Mouse (Mus musculus) brain, embryonic 14.5 days (tissue): Measurements from ENCODE around the gene Spata13. TPM values are rescaled to one million over a fixed set of nuclear protein-coding genes. Genes with fewer than 3 reads are reported as not detected.
A peak's percentile ranks its signal among the peaks of the same experiment; 100 is the strongest.

Experiments used
- DNase-seq: peaks from one replicate; pipeline ENCODE4 v3.0.0-alpha.2; 2011; ENCODE audit warnings: low read depth
- CTCF ChIP-seq: fragments of 200-500 bp; IDR thresholded peaks from 2 replicates; pipeline ENCODE4 v1.5.1; 2012; ENCODE audit warnings: inconsistent platforms, mild to moderate bottlenecking, moderate library complexity, borderline replicate concordance; ENCODE audit not compliant: insufficient read depth, insufficient read length; ENCODE audit errors: extremely low read depth
- POLR2A ChIP-seq: fragments of 200-500 bp; IDR thresholded peaks from 2 replicates; pipeline ENCODE4 v1.6.1; 2012; ENCODE audit warnings: mild to moderate bottlenecking, inconsistent platforms, borderline replicate concordance; ENCODE audit not compliant: poor library complexity, insufficient read depth, insufficient read length, severe bottlenecking; ENCODE audit errors: extremely low read depth
- polyA plus RNA-seq: library from polyadenylated mRNA; depleted of rRNA; stranded (reverse); fragments of >200 nt; gene quantifications from 2 replicates; pipeline ENCODE4 v1.2.3, GENCODE M21; 2012

Gene Spata13
- polyA plus RNA-seq, 1 experiment: 22.1 TPM

GRCm38 (mm10) chr14:60762754-60763153, 129.0 kb downstream of the Spata13 start:
- DNase-seq: no peak

GRCm38 (mm10) chr14:60763746-60764145, 129.9 kb downstream of the Spata13 start:
- no peak for DNase-seq
- no peak for TF ChIP-seq CTCF
- no peak for TF ChIP-seq POLR2A

More at GRCm38 (mm10) chr14:60762754-60763153, 129.0 kb downstream of the Spata13 start:
- no peak for TF ChIP-seq POLR2A
- no peak for TF ChIP-seq CTCF

- DNase-seq: no peak
Observed at GRCm38 (mm10) chr14:60764526-60764925, 130.7 kb downstream of the Spata13 start.

GRCm38 (mm10) chr14:60765025-60765424, 131.2 kb downstream of the Spata13 start:
- DNase-seq: no peak

More at GRCm38 (mm10) chr14:60764526-60764925, 130.7 kb downstream of the Spata13 start:
- no peak for TF ChIP-seq POLR2A
- no peak for TF ChIP-seq CTCF

GRCm38 (mm10) chr14:60767884-60768283, 134.1 kb downstream of the Spata13 start, which contains the start of gene C1qtnf9:
Gene C1qtnf9 (plus strand): TSS chr14:60768134.
- TF ChIP-seq POLR2A: no peak
- TF ChIP-seq CTCF: no peak
- DNase-seq: no peak

More at GRCm38 (mm10) chr14:60765025-60765424, 131.2 kb downstream of the Spata13 start:
- TF ChIP-seq POLR2A (no peak), CTCF (no peak)

- TF ChIP-seq POLR2A: no peak
- TF ChIP-seq CTCF: peak; percentile 23; the same call in 1 of the 2 replicates
- peak; percentile 35 for DNase-seq
Observed at GRCm38 (mm10) chr14:60769340-60769739, 135.5 kb downstream of the Spata13 start.

- TF ChIP-seq POLR2A (no peak), CTCF (no peak)
- DNase-seq: no peak
Observed at GRCm38 (mm10) chr14:60770594-60770993, 136.8 kb downstream of the Spata13 start.

GRCm38 (mm10) chr14:60771057-60771456, 137.3 kb downstream of the Spata13 start:
- peak; percentile 74 for TF ChIP-seq CTCF
- no peak for TF ChIP-seq POLR2A
- peak; percentile 84 for DNase-seq

- no peak for DNase-seq
Observed at GRCm38 (mm10) chr14:60773476-60773875, 139.7 kb downstream of the Spata13 start.

GRCm38 (mm10) chr14:60776521-60776920, 142.7 kb downstream of the Spata13 start:
- TF ChIP-seq CTCF (no peak), POLR2A (no peak)
- DNase-seq: no peak

More at GRCm38 (mm10) chr14:60773476-60773875, 139.7 kb downstream of the Spata13 start:
- TF ChIP-seq POLR2A (no peak), CTCF (peak; percentile 17; the same call in 1 of the 2 replicates)

GRCm38 (mm10) chr14:60777485-60777919, 143.7 kb downstream of the Spata13 start:
- DNase-seq: no peak
- TF ChIP-seq POLR2A: no peak
- no peak for TF ChIP-seq CTCF

- TF ChIP-seq CTCF (no peak), POLR2A (no peak)
- no peak for DNase-seq
Observed at GRCm38 (mm10) chr14:60779198-60779597, 145.4 kb downstream of the Spata13 start.

GRCm38 (mm10) chr14:60782121-60782656, 148.4 kb downstream of the Spata13 start:
- no peak for TF ChIP-seq POLR2A
- no peak for TF ChIP-seq CTCF
- DNase-seq: no peak

GRCm38 (mm10) chr14:60783196-60783595, 149.4 kb downstream of the Spata13 start:
- no peak for DNase-seq

GRCm38 (mm10) chr14:60784427-60785315, 150.9 kb downstream of the Spata13 start, which contains the start of gene Mipep:
Gene Mipep (plus strand): TSS chr14:60784573.
- DNase-seq: peak; percentile 98
- TF ChIP-seq POLR2A (peak; percentile 45), CTCF (peak; percentile 94)

More at GRCm38 (mm10) chr14:60783196-60783595, 149.4 kb downstream of the Spata13 start:
- TF ChIP-seq POLR2A: no peak
- no peak for TF ChIP-seq CTCF
